In the genomic region with DNA sequence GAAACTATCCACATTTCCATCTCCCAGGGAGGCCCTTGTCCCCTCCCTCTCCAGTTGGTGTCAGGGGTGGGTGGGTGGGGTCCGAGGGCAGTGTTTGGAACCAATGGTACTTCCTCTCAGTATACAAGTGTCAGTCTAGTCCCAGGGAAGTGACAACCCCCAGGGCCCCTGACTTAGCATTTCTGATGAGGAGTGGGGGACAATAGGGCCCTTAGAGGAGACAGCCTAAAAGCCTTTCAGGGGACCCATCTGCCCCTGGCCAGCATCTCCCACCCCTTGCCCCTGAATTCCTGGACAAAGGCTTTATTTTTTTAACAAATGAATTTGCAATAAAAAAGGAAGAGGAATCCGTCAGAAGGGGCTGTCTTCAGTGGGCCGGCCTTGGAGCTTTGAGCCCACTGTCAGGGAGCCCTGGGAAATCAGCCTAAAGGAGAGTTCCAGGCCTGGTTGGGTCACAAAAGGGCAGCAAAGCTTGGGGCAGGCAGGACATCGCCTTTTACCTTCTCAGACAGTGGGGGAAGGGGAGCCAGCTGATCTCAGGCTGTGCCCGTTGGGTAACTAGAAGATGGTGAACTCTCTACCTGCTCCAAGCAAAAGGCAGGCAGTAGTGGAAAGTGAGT, we compare ENCODE assay signal across 28 mouse cellular contexts.
DNase-seq lines count a peak whose midpoint lies in the region; ATAC-seq and TF ChIP-seq lines count a peak whose summit lies in the region.
"Had no signal": no experiment of that assay in that cellular context is flagged by ENCODE, and none has a peak within 500 bp of the region (broad histone marks: within the 10 kb centered on the region; RNA-seq: fewer than 3 reads in every experiment).

No protein-coding gene starts in this region.

- H3K27ac ChIP-seq in hindbrain, embryonic 11.5 days (ENCODE audit: low read depth, low read length): peak overlapping the region; percentile 61; the same call in 1 of the 2 replicates
- H3K27ac ChIP-seq in hindbrain, postnatal 0 days: no peak overlapping the region
- no peak overlapping the region for H3K27ac ChIP-seq in midbrain, embryonic 13.5 days
- no peak overlapping the region for H3K27ac ChIP-seq in midbrain, embryonic 14.5 days (replicated peaks; ENCODE audit: low read depth, low read length)
- no peak overlapping the region for H3K27ac ChIP-seq in intestine, embryonic 16.5 days (ENCODE audit: low read length)
- H3K27ac ChIP-seq: forebrain, embryonic 15.5 days; gastrocnemius, adult 2 months; heart, embryonic 13.5 days; kidney, embryonic 15.5 days; liver, embryonic 14.5 days; macrophage had no signal

- 22% methylated on average over 5 of the region's 5 CpGs for WGBS in hindbrain, embryonic 11.5 days
- 19% methylated on average over 5 of the region's 5 CpGs for WGBS in hindbrain, postnatal 0 days
- WGBS in midbrain, embryonic 13.5 days: 14% methylated on average over 5 of the region's 5 CpGs
- WGBS in midbrain, embryonic 14.5 days: 6% methylated on average over 5 of the region's 5 CpGs
- WGBS in intestine, embryonic 16.5 days: 55% methylated on average over 5 of the region's 5 CpGs

- H3K4me1 ChIP-seq in hindbrain, embryonic 11.5 days (replicated peaks; ENCODE audit: control insufficient read depth, insufficient read depth, low read length): no peaks in the 10 kb centered on the region
- no peaks in the 10 kb centered on the region for H3K4me1 ChIP-seq in hindbrain, postnatal 0 days (ENCODE audit: insufficient read depth, low read length)
- peaks cover 12% of the 10 kb centered on the region for H3K4me1 ChIP-seq in midbrain, embryonic 13.5 days (replicated peaks)
- no peaks in the 10 kb centered on the region for H3K4me1 ChIP-seq in midbrain, embryonic 14.5 days (ENCODE audit: control insufficient read depth, insufficient read depth, low read length)
- no peaks in the 10 kb centered on the region for H3K4me1 ChIP-seq in intestine, embryonic 16.5 days (ENCODE audit: control insufficient read depth, insufficient read depth, low read length)
- H3K4me1 ChIP-seq: forebrain, embryonic 15.5 days; heart, embryonic 13.5 days had no signal

- no peak overlapping the region for H3K9ac ChIP-seq in hindbrain, embryonic 11.5 days (ENCODE audit: low read depth, low read length)
- H3K9ac ChIP-seq in hindbrain, postnatal 0 days (replicated peaks; ENCODE audit: low read length): no peak overlapping the region
- no peak overlapping the region for H3K9ac ChIP-seq in midbrain, embryonic 13.5 days (replicated peaks)
- H3K9ac ChIP-seq in midbrain, embryonic 14.5 days (replicated peaks; ENCODE audit: low read length): no peak overlapping the region
- H3K9ac ChIP-seq in intestine, embryonic 16.5 days (ENCODE audit: low read depth, low read length): no peak overlapping the region
- H3K9ac ChIP-seq: forebrain, embryonic 15.5 days; heart, embryonic 13.5 days; kidney, embryonic 15.5 days; liver, embryonic 14.5 days had no signal

- no peak overlapping the region for H3K4me2 ChIP-seq in hindbrain, embryonic 11.5 days (replicated peaks; ENCODE audit: low read depth, low read length)
- no peak overlapping the region for H3K4me2 ChIP-seq in hindbrain, postnatal 0 days (ENCODE audit: low read depth, low read length)
- H3K4me2 ChIP-seq in midbrain, embryonic 13.5 days (replicated peaks): no peak overlapping the region
- H3K4me2 ChIP-seq in midbrain, embryonic 14.5 days (ENCODE audit: low read length): no peak overlapping the region
- H3K4me2 ChIP-seq in intestine, embryonic 16.5 days (ENCODE audit: low read depth, low read length): no peak overlapping the region
- H3K4me2 ChIP-seq: forebrain, embryonic 15.5 days; heart, embryonic 13.5 days; kidney, embryonic 15.5 days had no signal

- DNase-seq in hindbrain, embryonic 11.5 days (ENCODE audit: low spot score): peak; percentile 42
- DNase-seq in hindbrain, postnatal 0 days (ENCODE audit: low spot score): no peak
- no peak for DNase-seq in midbrain, embryonic 14.5 days
- DNase-seq in embryo, embryonic 11 days: peak; percentile 50
- DNase-seq: adrenal gland, postnatal 36 days; cerebellum, adult 8-10 months; cerebellum, postnatal 25 days; gastrocnemius, adult 2 months; gastrocnemius, postnatal 36 days; heart, postnatal 10 days; kidney, adult 18-20 months; kidney, postnatal 25 days; liver; lung, adult 2 months; lung, postnatal 10 days; right cerebral cortex, postnatal 25 days; spleen, adult 18-20 months; thymus, postnatal 14 days had no signal

- no peaks in the 10 kb centered on the region for H3K36me3 ChIP-seq in hindbrain, embryonic 11.5 days (ENCODE audit: control insufficient read depth, insufficient read depth, low read length)
- H3K36me3 ChIP-seq in hindbrain, postnatal 0 days (ENCODE audit: insufficient read depth, low read length): no peaks in the 10 kb centered on the region
- no peaks in the 10 kb centered on the region for H3K36me3 ChIP-seq in midbrain, embryonic 13.5 days
- H3K36me3 ChIP-seq in midbrain, embryonic 14.5 days (ENCODE audit: control insufficient read depth, insufficient read depth, low read length): no peaks in the 10 kb centered on the region
- H3K36me3 ChIP-seq in intestine, embryonic 16.5 days (ENCODE audit: control insufficient read depth, insufficient read depth, low read length): no peaks in the 10 kb centered on the region
- H3K36me3 ChIP-seq: forebrain, embryonic 15.5 days; heart, embryonic 13.5 days; kidney, embryonic 15.5 days had no signal

- H3K27me3 ChIP-seq in hindbrain, embryonic 11.5 days (ENCODE audit: control insufficient read depth, insufficient read depth, low read length): no peaks in the 10 kb centered on the region
- no peaks in the 10 kb centered on the region for H3K27me3 ChIP-seq in hindbrain, postnatal 0 days (ENCODE audit: insufficient read depth, low read length)
- no peaks in the 10 kb centered on the region for H3K27me3 ChIP-seq in midbrain, embryonic 13.5 days
- H3K27me3 ChIP-seq in midbrain, embryonic 14.5 days (ENCODE audit: control insufficient read depth, insufficient read depth, low read length): no peaks in the 10 kb centered on the region
- no peaks in the 10 kb centered on the region for H3K27me3 ChIP-seq in intestine, embryonic 16.5 days (replicated peaks; ENCODE audit: control insufficient read depth, insufficient read depth, low read length)
- H3K27me3 ChIP-seq: forebrain, embryonic 15.5 days; heart, embryonic 13.5 days; kidney, embryonic 15.5 days had no signal

- peak; percentile 93 for ATAC-seq in hindbrain, embryonic 11.5 days (ENCODE audit: low FRiP score)
- no peak for ATAC-seq in hindbrain, postnatal 0 days
- peak; percentile 53; the same call in 1 of the 2 replicates for ATAC-seq in midbrain, embryonic 13.5 days
- no peak for ATAC-seq in midbrain, embryonic 14.5 days (ENCODE audit: low FRiP score, low TSS enrichment)
- no peak for ATAC-seq in intestine, embryonic 16.5 days
- no peak for ATAC-seq in erythroblast, adult 5-6 weeks (replicated peaks; ENCODE audit: low FRiP score, poor library complexity, severe bottlenecking)
- ATAC-seq: CD4-positive, CD25-positive, alpha-beta regulatory T cell, adult 4 months; forebrain, embryonic 15.5 days; inflammation-experienced regulatory T-cells, adult 6 months had no signal

- TF ChIP-seq CTCF in hindbrain, postnatal 0 days (IDR thresholded peaks at IDR 0.05; ENCODE audit: low read depth): no peak

- H3K9me3 ChIP-seq in hindbrain, embryonic 11.5 days (ENCODE audit: control insufficient read depth, low read length): no peaks in the 10 kb centered on the region
- no peaks in the 10 kb centered on the region for H3K9me3 ChIP-seq in hindbrain, postnatal 0 days (ENCODE audit: low read length)
- no peaks in the 10 kb centered on the region for H3K9me3 ChIP-seq in midbrain, embryonic 13.5 days
- no peaks in the 10 kb centered on the region for H3K9me3 ChIP-seq in midbrain, embryonic 14.5 days (ENCODE audit: control insufficient read depth, low read length)
- no peaks in the 10 kb centered on the region for H3K9me3 ChIP-seq in intestine, embryonic 16.5 days (ENCODE audit: control insufficient read depth, low read length)
- H3K9me3 ChIP-seq: forebrain, embryonic 15.5 days; heart, embryonic 13.5 days; kidney, embryonic 15.5 days had no signal

- H3K4me3 ChIP-seq in hindbrain, embryonic 11.5 days (ENCODE audit: low read depth, low read length): no peak overlapping the region
- no peak overlapping the region for H3K4me3 ChIP-seq in hindbrain, postnatal 0 days (ENCODE audit: low read length)
- H3K4me3 ChIP-seq in midbrain, embryonic 13.5 days (replicated peaks): no peak overlapping the region
- H3K4me3 ChIP-seq in midbrain, embryonic 14.5 days (replicated peaks; ENCODE audit: low read depth, low read length): no peak overlapping the region
- no peak overlapping the region for H3K4me3 ChIP-seq in intestine, embryonic 16.5 days (ENCODE audit: low read length)
- H3K4me3 ChIP-seq: forebrain, embryonic 15.5 days; gastrocnemius, adult 2 months; heart, embryonic 13.5 days; kidney, embryonic 15.5 days had no signal

Comparison
In these comparisons a context has a peak if more than half of its experiments do, and no peak if none do; other contexts are left out.
1. ATAC-seq: peak in hindbrain, embryonic 11.5 days (single experiment) and midbrain, embryonic 13.5 days (single experiment); none in hindbrain, postnatal 0 days (single experiment), midbrain, embryonic 14.5 days (single experiment), intestine, embryonic 16.5 days (single experiment) and erythroblast, adult 5-6 weeks (single experiment).
2. DNase-seq: peak in hindbrain, embryonic 11.5 days (single experiment) and embryo, embryonic 11 days (single experiment); none in hindbrain, postnatal 0 days (single experiment) and midbrain, embryonic 14.5 days (single experiment).